Mouse (Mus musculus) 3T3-L1 (cell line): ENCODE measurements at regions not wholly inside any gene's neighbourhood (a gene's known extent, or its start where the extent isn't known, plus 50 kb on each side); places are given as distances from the start of the nearest gene placed in this dataset.
"Not testable (repeated sequence)": the region's sequence is repeated elsewhere in the genome, so short reads cannot be mapped to it uniquely, and the experiment has no call there.

Source experiments
- DNase-seq: peaks from one replicate; pipeline ENCODE4 v3.0.0-alpha.2; 2015; ENCODE audit warnings: low read depth, low spot score

- no peak for DNase-seq
Measured at GRCm38 (mm10) chr5:40177982-40178748, 422.9 kb upstream of the Hs3st1 start.

DNA sequence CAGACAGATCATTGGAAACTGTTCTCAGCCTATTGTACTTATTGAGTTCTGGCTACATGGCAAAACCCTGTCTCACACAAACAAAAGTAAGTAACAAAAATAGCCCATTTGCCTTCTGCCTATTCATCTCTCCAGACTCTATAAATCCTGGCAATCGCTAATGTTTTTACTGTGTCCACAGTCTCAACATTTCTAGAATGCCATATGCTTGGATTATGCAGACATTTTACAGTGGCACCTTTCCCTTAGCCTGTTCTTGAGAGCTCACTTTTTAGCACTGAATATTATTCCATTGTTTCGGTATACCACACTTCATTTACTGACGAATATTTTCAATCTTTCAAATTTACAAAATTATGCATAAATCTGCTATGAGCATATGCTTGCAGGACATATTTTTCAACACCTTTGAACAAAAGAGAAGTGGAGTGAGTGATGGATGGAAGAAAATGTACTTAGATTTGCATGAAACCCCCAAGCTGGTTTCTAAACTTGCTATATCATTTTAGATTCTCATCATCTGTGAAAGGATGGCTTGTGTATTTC lies 381.5 kb upstream of the Hs3st1 start:
- DNase-seq = no peak

GRCm38 (mm10) chr5:40124337-40124736 lies 369.1 kb upstream of the Hs3st1 start:
- peak; percentile 10 for DNase-seq

DNA sequence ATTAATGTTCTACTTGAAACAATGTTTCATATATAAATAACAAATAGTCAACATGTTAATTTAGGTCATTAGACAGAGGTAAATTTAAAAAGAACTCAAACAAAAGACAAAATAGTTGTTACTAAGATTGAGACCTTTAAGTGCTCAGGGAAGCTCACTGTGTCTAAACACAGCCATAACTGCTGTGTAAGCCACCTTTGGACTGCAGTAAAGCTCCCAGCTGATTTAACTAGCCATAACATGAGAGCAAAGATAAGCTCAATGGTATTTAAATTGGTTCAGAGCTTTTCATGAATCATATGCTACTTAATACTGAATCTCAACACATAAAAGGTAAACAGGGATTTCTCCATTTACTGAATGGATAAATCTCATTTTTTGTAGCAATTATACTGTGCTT lies 361.6 kb upstream of the Hs3st1 start:
- DNase-seq = no peak

GRCm38 (mm10) chr5:40089576-40089975 lies 334.3 kb upstream of the Hs3st1 start:
- DNase-seq = not testable (repeated sequence)

GRCm38 (mm10) chr5:40045288-40045687 lies 290.0 kb upstream of the Hs3st1 start:
- DNase-seq = no peak

DNA sequence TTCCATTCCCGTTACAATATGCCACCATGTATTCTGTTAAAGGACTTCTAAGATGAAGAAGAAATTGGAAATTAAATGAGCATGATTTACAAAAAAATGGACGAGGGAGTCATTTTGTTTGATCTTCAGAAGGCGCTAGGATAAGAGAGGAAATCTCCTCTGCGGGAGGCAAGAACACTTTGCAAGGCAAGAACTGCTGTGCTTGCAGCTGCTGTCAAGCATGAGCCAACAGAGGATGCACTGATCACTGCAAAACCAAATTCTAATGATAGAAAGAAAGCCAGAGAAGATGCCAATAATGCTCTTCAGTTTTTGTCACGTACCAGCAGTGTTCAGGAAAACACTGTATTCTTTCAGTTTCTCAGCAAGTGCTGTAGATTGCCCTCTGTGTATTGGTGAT lies 279.2 kb upstream of the Hs3st1 start:
- no peak for DNase-seq

DNA sequence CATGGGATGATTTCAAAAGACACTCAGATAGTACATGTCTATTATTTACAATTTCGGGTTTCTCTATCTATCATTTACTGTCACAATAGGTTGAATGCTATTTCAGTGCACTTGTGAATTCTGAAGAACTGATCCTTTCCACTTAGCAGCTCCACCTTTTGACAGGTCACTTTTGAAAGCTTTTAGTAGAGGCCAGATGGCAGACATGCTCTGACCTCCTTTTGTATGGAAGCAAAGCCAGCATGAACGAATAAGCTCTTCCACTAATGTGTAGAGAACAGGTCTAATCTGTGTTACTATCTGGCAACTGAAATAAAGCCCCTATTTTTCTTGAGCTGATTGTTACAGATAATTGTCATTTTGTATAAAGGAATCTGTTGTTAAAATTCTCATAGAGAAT lies 278.4 kb upstream of the Hs3st1 start:
- DNase-seq = no peak

- no peak for DNase-seq
Measured at GRCm38 (mm10) chr5:40030261-40030660, 275.0 kb upstream of the Hs3st1 start.

DNA sequence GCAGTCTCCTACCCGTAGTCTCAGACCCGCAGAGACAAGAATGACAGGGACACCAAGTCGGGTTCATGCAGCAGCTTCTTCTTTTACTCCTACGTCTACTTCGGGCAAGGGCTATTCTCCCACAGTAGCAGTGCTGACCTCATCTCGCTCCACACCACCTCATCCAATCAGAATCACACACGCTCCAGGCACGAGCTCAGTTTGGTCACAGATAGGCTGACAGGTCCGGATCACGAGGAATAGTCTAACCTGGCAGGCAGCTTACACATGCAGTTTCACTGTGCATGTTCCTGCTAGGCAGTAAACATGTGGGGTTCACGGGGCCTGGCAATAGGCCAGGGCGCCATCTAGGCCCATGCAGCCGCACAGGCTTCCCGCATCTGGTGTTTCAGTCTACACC lies 260.7 kb upstream of the Hs3st1 start:
- no peak for DNase-seq

- no peak for DNase-seq
Measured at GRCm38 (mm10) chr5:39988039-39988438, 232.8 kb upstream of the Hs3st1 start.

DNA sequence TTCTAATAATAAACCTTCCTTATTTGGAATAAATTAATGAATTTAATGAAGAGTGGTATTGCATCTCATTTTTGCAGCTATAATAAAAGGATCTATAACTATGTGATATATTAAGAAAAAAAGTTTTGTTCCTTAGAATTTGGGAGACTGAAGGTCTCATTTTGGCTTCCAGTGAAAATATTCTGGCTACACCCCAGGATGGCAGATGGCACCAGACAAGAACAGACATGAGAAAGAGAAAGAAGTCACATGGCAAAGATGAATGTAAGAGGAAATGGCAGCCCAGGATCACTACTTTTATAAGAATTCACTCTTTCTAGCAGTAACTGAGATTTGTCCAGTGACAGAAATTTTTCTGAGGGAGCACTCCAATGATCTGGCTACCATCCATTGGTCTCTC lies 209.1 kb upstream of the Hs3st1 start:
- no peak for DNase-seq

DNA sequence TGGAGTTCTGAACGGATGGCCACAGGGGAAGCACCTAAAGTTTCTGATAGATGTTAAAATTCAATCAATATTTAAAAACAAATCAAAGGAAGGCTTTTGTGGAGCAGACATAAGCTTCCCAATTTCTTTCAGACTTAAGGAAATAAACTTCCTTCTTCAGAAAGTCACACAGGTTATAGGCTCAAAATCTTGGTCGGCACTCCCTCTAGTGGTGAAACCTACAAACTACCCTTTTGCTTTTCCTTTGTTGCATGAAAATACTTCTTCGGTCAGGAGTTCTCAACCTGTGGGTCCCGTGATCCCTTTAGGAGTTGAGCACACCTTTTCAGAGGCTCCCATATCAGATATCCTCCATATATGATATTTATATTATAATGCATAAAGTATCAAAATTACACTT lies 205.7 kb upstream of the Hs3st1 start:
- peak; percentile 50 for DNase-seq

DNA sequence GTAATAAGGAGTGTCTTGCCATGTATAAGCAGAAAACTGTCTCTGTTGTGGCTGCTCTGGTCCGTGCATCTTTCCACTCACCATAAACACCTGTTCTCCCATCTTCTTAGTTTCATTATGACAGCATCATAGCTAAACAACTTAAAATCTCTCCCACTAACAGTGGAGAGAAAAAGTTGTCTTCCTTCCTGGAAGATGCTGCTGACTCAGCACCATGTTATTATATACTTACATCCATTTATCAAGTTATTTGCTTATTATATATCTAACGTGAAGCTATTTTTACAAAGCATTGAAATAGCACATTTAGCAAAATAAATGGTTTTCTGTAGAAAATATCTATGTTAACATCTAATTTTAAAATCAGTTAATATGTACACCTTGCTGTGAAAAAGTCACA lies 180.3 kb upstream of the Hs3st1 start:
- DNase-seq = no peak

GRCm38 (mm10) chr5:39931890-39932289 lies 176.6 kb upstream of the Hs3st1 start:
- no peak for DNase-seq

DNA sequence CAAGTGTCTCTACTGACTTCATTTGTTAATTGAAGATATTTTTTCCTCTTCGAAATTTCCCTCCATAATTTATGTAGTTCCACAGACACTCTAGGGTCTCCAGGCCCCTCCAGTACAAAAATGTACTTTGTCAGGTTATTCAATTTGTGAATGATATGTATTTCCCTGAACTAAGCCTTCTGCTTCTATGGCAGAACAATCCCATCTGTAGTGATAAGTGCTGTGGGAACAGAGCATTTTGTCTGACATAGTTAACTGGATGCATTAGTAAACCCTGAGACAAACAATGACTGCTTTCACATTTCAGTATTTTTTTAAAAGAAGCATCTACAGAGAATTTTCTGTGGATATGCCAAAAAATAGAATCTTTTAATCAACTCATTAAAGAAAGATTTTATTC lies 154.1 kb upstream of the Hs3st1 start:
- DNase-seq = no peak

DNA sequence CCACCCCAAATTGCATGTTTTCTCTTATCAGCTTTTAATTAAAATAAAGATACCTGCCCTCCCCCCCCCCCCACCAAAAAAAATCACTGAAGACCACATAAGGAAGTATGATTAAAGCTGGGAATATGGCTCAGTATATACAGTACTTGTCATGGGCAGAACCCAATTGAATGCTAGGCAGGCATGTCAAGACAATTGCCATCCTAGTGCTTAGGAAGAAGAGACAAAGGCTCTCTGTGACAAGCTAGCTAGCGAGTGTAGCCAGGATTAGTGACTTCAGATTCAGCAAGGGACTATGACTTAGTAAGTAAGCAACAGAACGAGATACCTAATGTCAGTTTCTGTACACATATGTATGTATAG lies 116.4 kb upstream of the Hs3st1 start:
- DNase-seq = no peak

GRCm38 (mm10) chr5:39870835-39871722 lies 115.8 kb upstream of the Hs3st1 start:
- DNase-seq = no peak

DNA sequence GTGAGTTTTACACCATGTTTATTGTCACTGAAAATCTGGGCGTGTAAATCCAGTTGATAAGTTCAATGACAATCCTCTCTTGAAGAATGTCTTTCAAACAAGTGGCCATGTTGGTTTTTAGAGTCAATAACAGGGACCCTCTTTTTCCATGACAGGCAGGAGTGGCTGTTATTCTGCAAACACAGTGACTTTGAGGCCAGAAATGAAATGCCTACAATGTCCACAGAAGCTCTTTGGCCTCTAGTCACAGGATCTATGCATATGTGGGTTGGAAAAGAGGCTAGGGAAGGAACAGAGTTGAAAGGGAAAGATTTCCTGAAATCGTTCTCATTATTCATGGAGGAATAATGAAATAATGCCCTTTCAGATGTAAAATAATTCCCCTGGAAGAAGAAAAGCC lies 101.9 kb upstream of the Hs3st1 start:
- no peak for DNase-seq

GRCm38 (mm10) chr5:39856616-39857156 lies 101.4 kb upstream of the Hs3st1 start:
- no peak for DNase-seq

DNA sequence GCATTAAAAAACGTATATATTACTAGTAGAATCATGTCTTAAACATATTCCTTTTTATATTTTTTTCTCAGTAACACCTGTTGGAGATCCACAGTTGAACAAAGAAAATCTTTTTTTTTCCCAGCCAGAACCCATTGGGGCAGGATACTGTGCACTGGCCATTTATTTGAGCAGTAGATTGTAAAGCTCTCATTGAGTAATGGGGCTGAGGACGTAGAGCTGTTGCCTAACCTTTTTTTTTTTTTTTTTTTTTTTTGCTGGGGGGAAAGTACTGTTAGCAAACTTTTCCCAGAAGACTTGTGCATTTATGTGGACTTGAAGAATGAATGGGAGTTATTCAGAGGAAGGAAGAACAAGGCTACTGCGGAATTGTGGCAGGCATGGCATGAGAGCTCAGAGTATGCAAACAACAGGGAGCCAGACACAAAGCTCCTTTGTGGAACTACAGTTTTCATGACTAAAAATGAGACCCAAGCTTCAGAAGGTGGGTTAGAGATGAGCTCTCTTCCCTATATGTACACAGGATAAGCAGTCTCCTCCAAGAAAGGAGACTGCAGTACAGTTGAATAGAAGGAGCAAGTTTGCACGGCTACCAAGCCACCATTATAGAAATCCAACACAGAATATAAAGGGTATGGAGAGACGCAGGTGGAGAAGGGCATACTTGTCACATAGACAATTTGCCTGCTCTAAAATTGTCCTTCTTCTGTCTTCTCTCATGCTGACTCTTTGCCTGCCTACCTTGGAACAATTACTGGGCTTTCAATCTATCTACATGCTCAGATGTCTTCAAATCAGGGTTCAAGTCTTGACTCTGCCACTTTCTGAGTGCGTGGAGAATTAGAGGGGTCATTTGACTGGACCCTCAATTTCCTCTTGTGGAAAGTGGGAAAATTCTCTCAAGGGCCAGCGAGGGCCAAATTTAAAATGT lies 100.7 kb upstream of the Hs3st1 start:
- DNase-seq = no peak
